Mouse (Mus musculus): ENCODE results near the gene Hivep2. TPM values are rescaled to one million over a fixed set of nuclear protein-coding genes. Genes with fewer than 3 reads are reported as not detected.

Hivep2 gene
- total and polyA plus RNA-seq, 3 experiments: 0.16 TPM; not detected in 2

DNA sequence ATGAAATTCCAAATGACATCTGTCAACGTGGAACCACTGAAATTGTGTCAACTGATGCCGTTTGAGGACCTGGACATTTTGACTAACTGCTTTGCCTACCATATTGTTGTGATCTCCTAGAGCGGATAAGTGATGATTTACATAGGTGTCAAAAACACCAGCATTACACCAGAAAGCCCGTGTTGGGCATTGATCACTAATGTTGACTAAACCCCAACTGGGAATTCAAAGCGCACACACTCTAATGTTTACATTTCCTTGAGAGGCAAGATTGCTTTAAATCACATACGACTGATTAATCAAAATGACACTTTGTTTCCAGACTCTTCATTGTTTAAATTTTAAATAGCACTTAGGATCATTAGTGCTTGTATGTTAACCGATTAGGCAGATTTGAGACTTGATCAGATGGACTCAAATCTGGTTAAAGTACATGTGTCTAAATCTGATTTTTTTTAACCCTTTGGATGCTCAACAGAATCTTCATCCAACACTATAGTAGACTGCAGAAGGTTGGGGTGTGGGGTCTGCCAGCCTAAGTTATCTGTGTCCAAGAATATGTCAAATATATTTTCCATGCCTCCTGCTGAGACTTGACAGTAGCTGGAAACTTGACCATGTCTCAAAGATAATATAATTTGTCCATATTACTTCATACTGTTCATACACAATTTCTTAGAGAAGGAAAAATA lies 142.3 kb downstream of the Hivep2 start:
- DNase-seq (ENCODE audit: low spot score) (no peak), ATAC-seq (ENCODE audit: extremely low read depth, insufficient number of reproducible peaks, low FRiP score, poor library complexity, severe bottlenecking) (no peak)
- no peak overlapping the region for H3K4me3 ChIP-seq (ENCODE audit: low read depth, low read length)
- TF ChIP-seq GATA1 (IDR thresholded peaks at IDR 0.05; ENCODE audit: borderline replicate concordance, low read length): no peak
- TF ChIP-seq POLR2AphosphoS5 (IDR thresholded peaks at IDR 0.05; ENCODE audit: insufficient replicate concordance, low read depth, low read length): no peak
- TF ChIP-seq GATA2 (IDR thresholded peaks at IDR 0.05; ENCODE audit: borderline replicate concordance, low read depth, low read length): no peak
- TF ChIP-seq TAL1 (conservative IDR thresholded peaks at IDR 0.05; ENCODE audit: low read depth, low read length): no peak
- no peak for TF ChIP-seq CTCF (IDR thresholded peaks at IDR 0.05; ENCODE audit: low read depth, low read length)
- no peaks in the 10 kb centered on the region for H3K36me3 ChIP-seq (replicated peaks)
- H3K4me1 ChIP-seq (ENCODE audit: insufficient read depth, low read depth, low read length): no peaks in the 10 kb centered on the region
- H3K9me3 ChIP-seq (replicated peaks): no peaks in the 10 kb centered on the region
- H3K27me3 ChIP-seq (ENCODE audit: insufficient read depth, low read length): no peaks in the 10 kb centered on the region

DNA sequence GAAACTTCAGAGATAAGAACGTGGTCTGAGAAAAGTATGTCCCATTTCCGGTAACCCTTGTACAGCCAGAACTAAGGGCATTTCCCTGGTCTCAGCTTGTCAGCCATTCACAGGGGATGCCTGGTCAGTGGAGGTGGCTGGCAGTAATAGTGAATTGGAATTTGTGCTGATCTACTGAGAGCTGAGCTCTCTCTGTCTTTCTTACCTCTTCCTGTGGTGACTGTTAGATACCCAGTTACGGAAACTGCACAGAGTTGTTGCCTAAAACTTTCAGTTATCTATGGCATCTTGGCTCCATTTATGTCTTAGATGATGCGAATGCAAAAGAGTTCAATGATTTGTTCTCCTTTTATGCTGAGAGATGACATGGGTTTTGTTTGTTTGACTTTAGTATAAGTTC lies 150.0 kb downstream of the Hivep2 start:
- Histone ChIP-seq H3K9me3 (replicated peaks) (no peaks in the 10 kb centered on the region), H3K4me1 (ENCODE audit: insufficient read depth, low read depth, low read length) (no peaks in the 10 kb centered on the region), H3K4me3 (ENCODE audit: low read depth, low read length) (no peak overlapping the region), H3K36me3 (replicated peaks) (no peaks in the 10 kb centered on the region), H3K27me3 (ENCODE audit: insufficient read depth, low read length) (peaks cover 5% of the 10 kb centered on the region; the same call in 1 of the 2 replicates)
- DNase-seq (ENCODE audit: low spot score): no peak
- TF ChIP-seq TAL1 (conservative IDR thresholded peaks at IDR 0.05; ENCODE audit: low read depth, low read length): no peak
- TF ChIP-seq GATA1 (IDR thresholded peaks at IDR 0.05; ENCODE audit: borderline replicate concordance, low read length): no peak
- ATAC-seq (ENCODE audit: extremely low read depth, insufficient number of reproducible peaks, low FRiP score, poor library complexity, severe bottlenecking): no peak

DNA sequence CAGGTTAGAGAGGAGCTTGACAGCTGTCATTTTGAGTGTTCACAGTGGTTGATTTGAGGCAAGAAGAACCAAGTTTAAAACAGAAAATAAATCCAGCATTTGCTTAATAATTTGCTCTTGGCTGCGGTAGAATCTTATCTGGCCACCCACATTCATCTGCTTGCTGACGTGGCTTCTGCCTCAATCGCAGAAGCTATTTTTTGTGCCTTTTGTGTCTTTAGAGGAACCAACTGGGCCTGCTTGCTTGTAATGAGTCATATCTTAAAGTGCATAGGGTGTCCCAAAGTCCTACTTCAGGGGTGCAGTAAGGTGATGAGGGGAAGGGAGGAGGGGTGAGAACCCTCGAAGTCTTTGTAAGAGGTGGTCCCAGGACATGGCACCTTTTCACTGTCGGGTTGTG lies 151.1 kb downstream of the Hivep2 start:
- H3K36me3 ChIP-seq (replicated peaks): no peaks in the 10 kb centered on the region
- TF ChIP-seq CTCF (IDR thresholded peaks at IDR 0.05; ENCODE audit: low read depth, low read length): no peak
- no peak for TF ChIP-seq POLR2AphosphoS5 (IDR thresholded peaks at IDR 0.05; ENCODE audit: insufficient replicate concordance, low read depth, low read length)
- no peak for TF ChIP-seq TAL1 (conservative IDR thresholded peaks at IDR 0.05; ENCODE audit: low read depth, low read length)
- peaks cover 5% of the 10 kb centered on the region; the same call in 1 of the 2 replicates for H3K27me3 ChIP-seq (ENCODE audit: insufficient read depth, low read length)
- H3K4me3 ChIP-seq (ENCODE audit: low read depth, low read length): no peak overlapping the region
- DNase-seq (ENCODE audit: low spot score): no peak
- no peaks in the 10 kb centered on the region for H3K9me3 ChIP-seq (replicated peaks)
- no peak for ATAC-seq (ENCODE audit: extremely low read depth, insufficient number of reproducible peaks, low FRiP score, poor library complexity, severe bottlenecking)
- H3K4me1 ChIP-seq (ENCODE audit: insufficient read depth, low read depth, low read length): no peaks in the 10 kb centered on the region

DNA sequence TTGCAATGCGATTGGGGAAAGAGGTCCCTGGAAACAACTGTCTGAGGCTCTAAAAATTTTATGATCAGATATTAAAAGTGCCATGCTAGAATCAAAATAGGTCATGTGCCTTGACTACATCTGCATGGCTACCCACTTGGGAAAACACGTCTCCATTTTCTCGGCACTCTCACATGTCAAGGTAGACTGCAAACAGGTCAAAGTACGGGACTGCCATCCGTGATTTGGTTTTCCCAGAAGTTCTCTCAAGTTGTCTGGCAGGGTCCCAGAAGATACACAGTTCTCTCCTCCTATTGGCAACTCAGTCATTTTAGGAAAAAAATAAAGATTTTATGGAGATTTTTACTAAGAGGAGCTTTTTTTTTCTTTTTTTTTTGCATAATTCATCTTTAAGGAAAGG lies 153.3 kb downstream of the Hivep2 start:
- DNase-seq (ENCODE audit: low spot score) (no peak), ATAC-seq (ENCODE audit: extremely low read depth, insufficient number of reproducible peaks, low FRiP score, poor library complexity, severe bottlenecking) (no peak)
- TF ChIP-seq POLR2AphosphoS5 (IDR thresholded peaks at IDR 0.05; ENCODE audit: insufficient replicate concordance, low read depth, low read length) (no peak), GATA1 (IDR thresholded peaks at IDR 0.05; ENCODE audit: borderline replicate concordance, low read length) (no peak), GATA2 (IDR thresholded peaks at IDR 0.05; ENCODE audit: borderline replicate concordance, low read depth, low read length) (no peak), CTCF (IDR thresholded peaks at IDR 0.05; ENCODE audit: low read depth, low read length) (no peak), TAL1 (conservative IDR thresholded peaks at IDR 0.05; ENCODE audit: low read depth, low read length) (no peak)
- H3K4me1 ChIP-seq (ENCODE audit: insufficient read depth, low read depth, low read length): no peaks in the 10 kb centered on the region
- peaks cover 5% of the 10 kb centered on the region; the same call in 1 of the 2 replicates for H3K27me3 ChIP-seq (ENCODE audit: insufficient read depth, low read length)
- no peaks in the 10 kb centered on the region for H3K36me3 ChIP-seq (replicated peaks)
- no peaks in the 10 kb centered on the region for H3K9me3 ChIP-seq (replicated peaks)
- H3K4me3 ChIP-seq (ENCODE audit: low read depth, low read length): no peak overlapping the region

DNA sequence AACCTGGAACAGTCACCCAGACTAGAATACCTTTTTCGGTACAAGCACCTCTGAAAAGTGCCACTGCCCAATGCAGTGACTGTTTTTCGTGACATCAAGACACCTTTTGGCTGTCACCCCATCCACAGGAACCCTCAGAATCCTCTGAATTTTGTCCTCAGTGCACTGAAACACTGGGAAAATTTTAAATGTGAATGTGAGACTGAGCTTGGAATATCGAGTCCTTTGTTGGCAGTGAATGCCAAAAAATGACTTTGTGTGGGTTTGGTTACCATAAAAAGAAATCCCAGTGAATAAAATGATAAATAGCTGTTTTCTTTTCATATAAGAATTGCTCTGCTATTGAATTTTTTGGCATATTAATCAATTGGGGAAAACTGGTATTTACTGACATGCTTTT lies 154.6 kb downstream of the Hivep2 start:
- Histone ChIP-seq H3K36me3 (replicated peaks) (no peaks in the 10 kb centered on the region), H3K4me1 (ENCODE audit: insufficient read depth, low read depth, low read length) (no peaks in the 10 kb centered on the region), H3K4me3 (ENCODE audit: low read depth, low read length) (no peak overlapping the region), H3K27me3 (ENCODE audit: insufficient read depth, low read length) (peaks cover 5% of the 10 kb centered on the region; the same call in 1 of the 2 replicates), H3K9me3 (replicated peaks) (no peaks in the 10 kb centered on the region)
- TF ChIP-seq CTCF (IDR thresholded peaks at IDR 0.05; ENCODE audit: low read depth, low read length): no peak
- no peak for TF ChIP-seq POLR2AphosphoS5 (IDR thresholded peaks at IDR 0.05; ENCODE audit: insufficient replicate concordance, low read depth, low read length)
- TF ChIP-seq TAL1 (conservative IDR thresholded peaks at IDR 0.05; ENCODE audit: low read depth, low read length): no peak
- no peak for TF ChIP-seq GATA2 (IDR thresholded peaks at IDR 0.05; ENCODE audit: borderline replicate concordance, low read depth, low read length)
- no peak for TF ChIP-seq GATA1 (IDR thresholded peaks at IDR 0.05; ENCODE audit: borderline replicate concordance, low read length)
- DNase-seq (ENCODE audit: low spot score) (no peak), ATAC-seq (ENCODE audit: extremely low read depth, insufficient number of reproducible peaks, low FRiP score, poor library complexity, severe bottlenecking) (no peak)

DNA sequence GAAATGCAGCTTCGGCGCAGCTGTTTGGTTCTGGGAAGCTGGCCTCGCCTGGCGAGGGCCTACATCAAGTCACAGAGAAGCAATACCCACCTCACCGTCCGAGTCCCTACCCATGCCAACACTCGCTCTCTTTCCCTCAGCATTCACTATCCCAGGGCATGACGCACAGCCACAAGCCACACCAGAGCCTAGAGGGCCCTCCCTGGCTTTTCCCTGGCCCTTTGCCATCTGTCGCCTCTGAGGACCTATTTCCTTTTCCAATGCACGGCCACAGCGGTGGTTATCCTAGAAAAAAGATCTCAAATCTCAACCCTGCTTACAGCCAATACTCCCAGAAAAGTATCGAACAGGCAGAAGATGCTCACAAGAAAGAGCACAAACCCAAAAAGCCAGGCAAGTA lies 162.0 kb downstream of the Hivep2 start:
- Histone ChIP-seq H3K27me3 (ENCODE audit: insufficient read depth, low read length) (no peaks in the 10 kb centered on the region), H3K4me1 (ENCODE audit: insufficient read depth, low read depth, low read length) (no peaks in the 10 kb centered on the region), H3K4me3 (ENCODE audit: low read depth, low read length) (no peak overlapping the region), H3K36me3 (replicated peaks) (no peaks in the 10 kb centered on the region), H3K9me3 (replicated peaks) (no peaks in the 10 kb centered on the region)
- DNase-seq (ENCODE audit: low spot score) (no peak), ATAC-seq (ENCODE audit: extremely low read depth, insufficient number of reproducible peaks, low FRiP score, poor library complexity, severe bottlenecking) (no peak)
- no peak for TF ChIP-seq CTCF (IDR thresholded peaks at IDR 0.05; ENCODE audit: low read depth, low read length)

DNA sequence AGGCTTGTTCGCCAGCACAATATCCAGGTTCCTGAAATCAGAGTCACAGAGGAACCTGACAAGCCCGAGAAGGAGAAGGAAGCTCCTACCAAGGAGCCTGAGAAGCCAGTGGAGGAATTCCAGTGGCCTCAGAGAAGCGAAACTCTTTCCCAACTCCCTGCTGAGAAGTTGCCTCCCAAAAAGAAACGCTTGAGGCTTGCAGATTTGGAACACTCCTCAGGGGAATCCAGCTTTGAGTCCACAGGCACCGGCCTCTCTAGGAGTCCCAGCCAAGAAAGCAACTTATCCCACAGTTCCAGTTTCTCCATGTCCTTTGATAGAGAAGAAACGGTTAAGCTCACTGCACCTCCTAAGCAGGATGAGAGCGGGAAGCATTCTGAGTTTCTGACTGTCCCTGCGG lies 164.4 kb downstream of the Hivep2 start:
- Histone ChIP-seq H3K27me3 (ENCODE audit: insufficient read depth, low read length) (no peaks in the 10 kb centered on the region), H3K9me3 (replicated peaks) (no peaks in the 10 kb centered on the region), H3K36me3 (replicated peaks) (no peaks in the 10 kb centered on the region), H3K4me3 (ENCODE audit: low read depth, low read length) (no peak overlapping the region), H3K4me1 (ENCODE audit: insufficient read depth, low read depth, low read length) (no peaks in the 10 kb centered on the region)
- DNase-seq (ENCODE audit: low spot score) (no peak), ATAC-seq (ENCODE audit: extremely low read depth, insufficient number of reproducible peaks, low FRiP score, poor library complexity, severe bottlenecking) (no peak)
- TF ChIP-seq POLR2AphosphoS5 (IDR thresholded peaks at IDR 0.05; ENCODE audit: insufficient replicate concordance, low read depth, low read length) (no peak), CTCF (IDR thresholded peaks at IDR 0.05; ENCODE audit: low read depth, low read length) (no peak), TAL1 (conservative IDR thresholded peaks at IDR 0.05; ENCODE audit: low read depth, low read length) (no peak), GATA1 (IDR thresholded peaks at IDR 0.05; ENCODE audit: borderline replicate concordance, low read length) (no peak), GATA2 (IDR thresholded peaks at IDR 0.05; ENCODE audit: borderline replicate concordance, low read depth, low read length) (no peak)
